Mouse (Mus musculus) liver, adult (tissue): ENCODE measurements around the gene BC049352.

Source experiments
- GATA4 ChIP-seq: IDR thresholded peaks from 2 replicates; pipeline ENCODE4 v1.6.1; 2014; ENCODE audit warnings: mild to moderate bottlenecking, low read length; ENCODE audit not compliant: insufficient replicate concordance

BC049352 gene

DNA sequence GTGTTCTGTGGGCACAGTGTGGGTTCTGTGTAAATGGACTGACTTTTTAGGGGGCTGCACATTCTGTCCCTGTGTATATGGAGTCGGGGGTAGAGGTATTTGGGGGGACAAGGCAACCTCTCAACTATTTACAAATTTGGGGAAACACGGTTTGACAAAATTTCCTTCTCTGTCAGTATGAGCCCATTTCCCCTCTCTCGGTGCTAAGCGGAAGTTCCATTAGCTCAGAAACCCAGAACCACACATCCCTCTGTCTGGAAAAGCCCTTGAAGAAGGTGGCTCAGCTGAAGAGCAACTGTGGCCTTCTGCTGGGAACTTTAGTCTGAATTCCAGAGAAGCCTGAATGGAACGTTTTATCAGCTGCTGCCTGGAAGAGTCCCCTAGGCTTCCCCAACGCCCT is 70.6 kb downstream of the BC049352 start:
- no peak for TF ChIP-seq GATA4

DNA sequence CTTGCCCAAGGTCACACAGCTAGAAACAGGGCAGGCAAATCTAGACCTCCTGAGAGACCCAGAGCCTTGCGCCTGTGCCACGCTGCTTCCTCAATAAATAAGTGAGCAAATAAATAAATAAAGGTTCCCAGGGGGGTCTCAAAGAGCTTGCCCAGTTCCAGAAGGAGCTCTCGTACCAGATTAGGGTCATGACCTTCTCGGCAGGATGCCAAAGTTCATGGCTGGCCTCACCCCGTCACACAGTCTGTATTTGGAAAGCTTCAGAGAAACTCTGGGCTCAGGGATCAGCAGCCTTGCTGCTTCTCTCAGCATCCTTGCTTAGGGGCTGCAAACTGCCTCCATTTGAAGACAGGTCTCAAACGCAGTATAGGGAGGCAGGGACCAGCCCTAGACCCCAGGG is 72.2 kb downstream of the BC049352 start:
- no peak for TF ChIP-seq GATA4

GRCm38 (mm10) chr9:45254605-45255004 is 72.8 kb downstream of the BC049352 start:
- TF ChIP-seq GATA4: no peak

DNA sequence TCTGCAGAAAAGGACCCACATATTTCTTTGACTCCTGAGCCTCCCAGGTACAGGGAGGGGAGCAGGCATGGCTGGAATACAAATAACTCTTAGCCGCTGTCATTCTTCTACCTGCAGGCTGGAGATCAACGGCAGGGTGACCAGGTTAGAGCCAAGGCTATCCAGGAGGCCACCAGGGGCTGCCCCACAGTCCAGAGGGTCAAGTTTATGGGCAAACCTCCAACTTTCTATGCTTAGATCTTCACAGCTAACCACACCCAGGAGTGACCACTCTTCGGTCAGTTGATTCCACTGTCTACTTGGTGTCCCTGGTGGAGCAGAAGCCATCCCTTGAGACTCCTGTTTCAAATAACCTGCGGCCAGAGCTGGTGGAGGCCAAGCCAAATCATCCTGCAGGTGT is 73.6 kb downstream of the BC049352 start:
- TF ChIP-seq GATA4: no peak

- no peak for TF ChIP-seq GATA4
These were observed 74.2 kb downstream of the BC049352 start for GRCm38 (mm10) chr9:45255967-45256366.

DNA sequence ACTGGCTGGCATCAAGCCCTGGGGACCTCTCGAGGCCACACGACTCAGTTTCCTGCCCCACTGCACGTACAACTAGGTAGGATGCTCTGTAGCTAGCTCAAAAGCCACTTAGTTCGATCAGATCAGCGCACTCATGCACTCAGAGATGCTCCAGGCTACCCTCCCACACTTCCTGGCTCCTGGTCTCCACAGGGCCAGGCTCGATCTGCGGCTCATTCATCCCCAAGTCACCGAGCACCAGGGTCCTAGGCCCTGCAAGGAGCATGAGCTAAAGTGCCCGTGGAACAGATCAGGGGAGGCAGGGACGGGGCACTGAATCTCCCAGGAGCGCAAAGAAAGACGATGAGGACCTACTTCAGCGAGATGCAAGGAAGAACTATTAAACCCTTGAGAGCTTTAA is 77.3 kb downstream of the BC049352 start:
- TF ChIP-seq GATA4: no peak

- no peak for TF ChIP-seq GATA4
These were observed 79.7 kb downstream of the BC049352 start for GRCm38 (mm10) chr9:45261466-45261865.

- no peak for TF ChIP-seq GATA4
These were observed 80.1 kb downstream of the BC049352 start for GRCm38 (mm10) chr9:45261872-45262271.

DNA sequence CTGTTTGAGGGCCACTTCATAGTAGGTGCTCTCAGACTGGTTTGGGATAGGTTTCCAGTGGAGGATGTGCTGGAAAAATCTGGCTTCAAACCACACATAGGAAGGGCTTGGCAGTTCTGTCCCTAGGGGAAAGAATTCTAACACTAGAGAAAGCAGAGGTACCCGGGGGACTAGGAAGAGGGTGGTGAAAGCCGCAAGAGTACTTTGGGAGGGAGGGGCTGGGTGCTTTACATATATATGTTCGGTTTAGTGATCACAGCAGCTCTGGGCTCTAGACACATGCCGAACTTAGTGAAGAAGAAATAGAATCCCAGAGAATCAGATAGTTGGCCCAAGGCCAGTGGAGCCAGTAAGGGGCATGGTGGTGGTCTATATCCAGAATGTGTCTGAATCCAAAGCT is 85.3 kb downstream of the BC049352 start:
- no peak for TF ChIP-seq GATA4

DNA sequence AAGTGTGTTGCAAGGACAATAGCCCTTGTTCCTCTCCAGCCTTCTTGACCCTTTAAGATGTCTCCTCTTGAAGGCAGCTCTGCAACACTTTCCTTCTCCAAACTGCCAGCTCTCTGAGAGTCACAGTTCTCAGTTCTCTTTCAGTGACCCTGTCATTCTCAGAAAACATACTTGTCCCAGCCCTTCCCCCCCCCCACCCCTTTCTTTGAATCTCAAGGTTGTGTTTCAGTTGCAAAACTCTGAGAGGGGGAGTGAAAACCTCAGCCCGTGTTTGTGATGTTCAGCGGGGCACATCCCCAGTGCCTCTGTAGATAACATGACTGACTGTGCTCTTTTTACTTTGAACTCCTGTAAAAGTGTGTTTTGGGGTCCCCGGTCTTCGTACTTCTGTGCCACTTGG is 86.3 kb downstream of the BC049352 start:
- no peak for TF ChIP-seq GATA4

DNA sequence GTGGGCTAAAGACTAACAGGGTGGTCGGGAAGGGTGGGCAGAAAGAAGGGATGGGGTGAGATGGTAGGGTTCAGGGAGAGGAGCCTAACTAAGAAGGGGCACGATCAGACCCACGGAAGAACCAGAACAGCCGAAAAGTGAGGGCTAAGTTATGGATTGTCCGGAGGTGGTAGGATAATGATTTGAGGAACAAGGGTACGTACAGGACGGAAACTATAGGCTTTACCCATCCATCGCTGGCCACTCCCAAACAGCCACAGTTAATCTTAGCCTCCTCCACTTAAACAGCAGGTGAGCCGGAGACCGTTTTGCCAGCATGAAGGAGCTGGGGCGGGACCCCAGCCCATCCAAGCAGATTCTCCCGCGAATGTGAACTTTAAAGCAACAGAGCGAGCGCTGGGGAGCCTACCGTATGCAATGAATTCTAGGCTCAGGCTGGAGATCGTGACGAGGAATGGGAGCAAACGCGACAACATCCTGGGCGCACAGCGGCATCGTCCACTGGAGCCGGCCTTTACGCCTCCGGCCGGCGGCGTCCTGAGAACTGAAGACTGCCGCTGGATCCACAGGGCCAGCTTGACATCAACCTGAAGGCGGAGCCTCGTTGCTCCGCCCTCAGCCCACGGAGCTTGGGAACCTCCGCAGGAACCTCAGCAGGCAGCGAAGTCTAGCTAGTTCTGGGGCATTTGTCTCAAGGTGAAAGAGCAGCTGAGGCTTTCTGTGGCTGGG is 87.0 kb downstream of the BC049352 start, which contains the start of gene Il10ra:
TSS of gene Il10ra (minus strand) at position 553 of the 729 bp plus-strand sequence.
- no peak for TF ChIP-seq GATA4

DNA sequence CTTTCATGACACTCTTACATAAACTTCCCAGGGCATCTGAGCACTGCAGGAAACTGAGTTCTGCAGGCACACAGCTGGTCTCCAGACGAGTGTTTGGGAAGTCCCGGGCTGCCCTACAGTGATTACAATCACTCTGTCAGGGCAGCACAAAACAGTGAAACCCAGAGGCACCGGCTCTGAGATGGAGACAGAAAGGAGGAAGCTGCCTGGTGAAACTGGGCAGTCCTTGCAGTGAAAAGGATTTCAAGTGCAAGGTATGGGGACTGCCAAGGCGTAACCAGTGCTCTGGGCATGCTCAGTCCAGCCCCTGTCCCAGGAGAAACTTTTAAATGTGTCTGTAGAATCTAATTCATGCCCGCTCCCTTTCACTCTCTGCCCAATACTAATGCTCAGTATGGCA is 90.4 kb downstream of the BC049352 start:
- TF ChIP-seq GATA4: no peak

DNA sequence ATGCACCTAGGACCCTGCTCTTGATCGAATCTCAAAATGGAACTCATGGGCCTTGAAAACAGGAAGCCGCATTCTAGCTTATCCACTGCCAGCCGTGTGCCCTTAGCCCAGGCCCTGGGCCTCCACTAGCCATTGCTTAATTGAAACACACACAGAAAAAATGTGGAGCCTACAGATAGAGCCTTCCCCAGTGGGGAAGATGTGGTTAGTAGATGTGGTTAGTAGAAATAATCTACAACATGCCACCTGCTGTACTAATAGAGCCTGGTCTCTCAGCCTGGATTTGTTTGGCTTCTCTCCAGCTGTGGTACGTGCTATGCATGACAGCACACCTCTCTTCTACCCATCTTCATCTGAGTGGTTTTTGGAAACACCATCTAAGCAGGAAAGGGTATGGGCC is 92.4 kb downstream of the BC049352 start:
- TF ChIP-seq GATA4: no peak

DNA sequence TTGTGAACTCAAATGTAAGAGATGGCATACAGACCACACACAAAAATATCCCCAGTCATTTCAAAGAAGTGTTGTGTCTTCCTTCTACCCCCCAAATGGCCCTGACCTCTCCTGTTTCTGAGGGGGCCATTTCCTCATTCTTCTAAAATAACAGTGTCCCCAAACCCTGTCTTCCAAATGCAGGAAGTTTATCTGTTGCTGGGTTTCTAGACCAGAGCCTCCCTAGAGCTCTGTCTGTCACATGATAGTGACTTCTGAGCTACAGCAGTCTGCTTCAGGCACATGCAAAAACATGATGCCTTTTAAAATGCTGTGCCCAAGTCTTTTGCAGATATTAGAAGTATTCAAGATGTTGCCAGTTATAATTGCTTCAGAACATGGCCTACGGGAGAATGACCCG is 92.8 kb downstream of the BC049352 start:
- no peak for TF ChIP-seq GATA4

DNA sequence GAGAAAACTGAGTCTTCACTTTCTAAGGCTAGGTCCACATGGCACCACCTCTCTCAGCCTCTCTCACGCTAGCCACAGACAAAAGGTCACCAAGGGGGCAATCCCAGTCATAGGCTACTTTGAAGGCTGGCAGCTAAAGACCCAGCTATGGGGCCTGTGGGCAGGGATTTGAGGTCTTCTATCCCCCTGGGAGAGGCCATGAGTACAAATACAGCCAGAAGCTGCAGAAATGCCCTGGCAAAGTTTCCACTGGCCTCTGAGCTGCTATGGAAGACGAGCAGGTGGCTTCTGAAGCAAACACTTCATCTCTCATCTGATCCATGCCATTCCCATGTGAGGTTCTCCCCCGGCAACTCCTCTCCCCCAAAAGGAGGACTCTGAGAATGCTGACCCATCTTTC is 98.3 kb downstream of the BC049352 start:
- no peak for TF ChIP-seq GATA4

GRCm38 (mm10) chr9:45280891-45281290 is 99.1 kb downstream of the BC049352 start:
- TF ChIP-seq GATA4: no peak

DNA sequence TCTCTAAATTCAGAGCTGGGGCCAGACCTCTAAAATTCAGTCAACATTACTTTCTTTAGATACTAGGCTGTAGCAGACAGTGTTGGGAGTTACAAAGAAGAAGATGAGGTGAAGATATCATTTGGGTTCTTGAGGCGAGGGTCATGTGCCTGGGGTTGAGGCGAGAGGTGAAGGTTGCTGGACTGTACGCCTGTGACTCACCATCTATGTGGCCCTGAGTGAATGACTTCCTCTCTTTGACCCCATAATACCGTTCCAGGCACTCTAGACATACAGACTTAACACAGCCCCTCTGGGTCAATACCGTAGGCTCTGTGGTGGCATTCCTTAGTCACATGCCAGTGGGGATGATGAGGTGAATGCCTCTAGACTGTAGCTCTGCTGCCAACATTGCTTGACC is 100.7 kb downstream of the BC049352 start:
- TF ChIP-seq GATA4: no peak
